Mouse (Mus musculus) brain, embryonic 18.5 days (tissue): ENCODE measurements around the gene Olfr536.
"Not testable (repeated sequence)": the region's sequence is repeated elsewhere in the genome, so short reads cannot be mapped to it uniquely, and the experiment has no call there.

Source experiments
- DNase-seq: peaks from one replicate; pipeline ENCODE4 v3.0.0-alpha.2; 2012; ENCODE audit warnings: low read depth, low spot score

The Olfr536 gene

GRCm38 (mm10) chr7:140507346-140508021, at the start of gene Olfr536:
Gene Olfr536, minus strand, starts transcription at chr7:140507396.
- not testable (repeated sequence) for DNase-seq

DNA sequence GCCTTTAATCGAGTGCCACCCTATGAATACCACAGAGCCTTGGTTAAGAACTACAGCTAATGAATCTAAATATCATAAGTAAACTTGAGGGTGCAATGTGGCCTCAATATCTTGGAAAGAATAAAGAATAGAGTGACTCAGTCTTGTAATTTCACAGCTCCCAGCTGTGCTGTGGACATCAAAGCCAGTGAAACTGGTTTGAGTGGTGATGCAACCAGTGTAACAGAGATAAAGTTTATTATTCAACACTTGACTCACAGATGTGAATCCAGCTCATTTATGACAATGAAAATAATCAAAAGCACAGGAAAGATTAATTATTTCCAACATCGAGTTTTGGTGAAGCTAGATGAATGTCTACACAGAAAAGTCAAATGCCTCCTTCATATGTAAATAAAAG, 32.5 kb upstream of the Olfr536 start:
- DNase-seq, result no peak

DNA sequence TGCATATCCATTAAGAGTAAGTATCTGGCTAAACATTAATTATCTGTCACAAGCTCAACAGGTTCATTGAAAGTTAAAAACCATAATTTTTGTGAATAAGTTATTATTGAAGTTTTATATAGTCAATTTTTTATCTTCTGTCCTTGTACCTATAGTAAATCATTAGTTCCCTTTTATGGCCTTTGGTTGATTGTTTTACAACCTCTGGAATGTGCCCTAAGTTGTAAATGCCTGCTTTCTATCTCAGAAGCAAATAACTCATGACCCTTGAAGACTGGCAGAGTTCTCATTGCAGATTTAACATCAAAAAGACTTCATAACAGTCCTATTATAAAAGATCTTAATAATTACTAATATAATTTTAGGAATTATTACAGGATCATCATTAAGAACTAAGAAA, 12.5 kb downstream of the Olfr536 start:
- no peak for DNase-seq

DNA sequence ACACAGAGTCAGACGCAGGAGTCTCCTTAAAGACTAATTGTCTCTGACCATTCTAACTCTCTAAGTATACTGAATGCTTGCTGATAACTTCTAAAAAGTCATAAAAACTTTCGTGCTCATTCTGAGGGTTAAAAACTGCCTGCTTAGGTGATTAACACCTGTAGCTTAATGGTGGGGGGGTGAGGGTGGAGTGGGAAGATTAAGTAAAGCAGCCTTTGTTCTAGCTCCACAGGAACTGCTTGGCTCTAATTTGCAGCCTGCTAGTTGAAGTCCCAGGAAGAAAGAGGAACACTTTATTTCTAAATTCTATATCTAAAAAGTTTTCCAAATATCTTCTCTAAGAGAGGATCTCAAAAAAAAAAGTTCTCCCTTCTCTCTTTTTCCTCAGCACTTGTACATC, 13.0 kb downstream of the Olfr536 start:
- no peak for DNase-seq

DNA sequence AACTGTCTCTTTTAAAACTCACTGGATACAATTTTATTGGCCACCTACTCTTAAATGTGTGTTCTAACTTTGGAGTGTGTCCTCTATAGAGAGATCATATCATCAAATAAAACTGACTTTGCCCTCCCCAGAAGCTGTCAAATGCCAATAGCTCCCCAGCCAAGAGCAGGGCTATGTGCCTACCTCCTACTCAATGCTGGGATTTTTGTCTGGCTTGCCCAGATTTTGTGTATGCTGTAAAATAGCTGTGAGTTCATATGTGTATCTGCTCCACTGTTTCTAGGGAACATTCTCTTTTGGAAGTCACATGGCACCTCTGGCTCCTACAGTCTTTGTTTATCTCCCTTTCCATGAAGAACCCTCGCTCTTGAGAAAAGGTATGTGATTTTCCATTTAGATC, 18.2 kb downstream of the Olfr536 start:
- no peak for DNase-seq

DNA sequence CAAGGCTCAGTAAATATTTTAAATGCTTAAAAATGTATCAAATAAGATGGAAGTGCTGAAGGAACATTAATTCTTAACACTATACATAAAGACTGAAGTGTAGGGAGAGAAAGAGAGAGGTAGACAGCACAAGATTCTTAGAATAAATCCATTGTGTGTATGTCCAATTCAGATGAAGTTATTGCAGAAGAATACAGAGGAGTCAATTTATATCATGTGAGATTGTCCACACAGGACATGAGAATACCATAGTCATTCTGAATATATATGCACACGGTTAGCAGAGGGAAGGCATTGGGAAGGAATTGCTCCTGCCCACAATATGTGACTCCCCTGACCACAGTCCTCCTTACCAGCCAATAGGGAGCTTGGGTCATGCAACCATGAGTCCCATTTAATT, 23.3 kb downstream of the Olfr536 start, which contains the start of gene Olfr535:
TSS of gene Olfr535 (plus strand) at position 301 of the 400 bp plus-strand sequence.
- DNase-seq, result no peak

DNA sequence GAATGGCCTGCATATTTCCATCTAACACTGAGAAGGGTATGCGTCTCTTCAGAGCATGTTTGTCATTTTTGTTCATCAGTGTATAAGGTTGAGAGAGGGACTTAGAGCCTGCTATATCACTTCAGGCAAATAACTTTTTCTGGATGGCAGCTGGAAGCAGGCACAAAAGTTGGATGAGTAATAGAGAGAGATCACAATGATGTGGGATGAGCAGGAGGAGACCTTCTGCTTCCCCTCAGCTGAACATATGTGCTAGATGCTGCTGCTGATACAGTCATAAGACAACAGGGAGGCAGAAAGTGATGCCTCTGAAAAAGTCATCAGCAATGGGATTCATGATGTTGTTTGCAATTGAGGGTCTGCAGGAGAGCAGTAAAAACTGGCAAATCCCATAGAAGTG, 28.5 kb downstream of the Olfr536 start:
- no peak for DNase-seq

GRCm38 (mm10) chr7:140477886-140478285, 29.3 kb downstream of the Olfr536 start:
- no peak for DNase-seq

GRCm38 (mm10) chr7:140463070-140463469, 44.1 kb downstream of the Olfr536 start, which contains the start of gene Olfr533:
Gene Olfr533, plus strand, starts transcription at chr7:140463370.
- DNase-seq, result not testable (repeated sequence)
